Mouse (Mus musculus) urinary bladder, postnatal 36 days (tissue): ENCODE data around the gene Phyhipl.

Experiments
- DNase-seq, 2 experiments: peaks; one replicate each; pipeline ENCODE4 v3.0.0; 2022; ENCODE audit warnings: low spot score in 2 of 2, mixed read lengths in 1 of 2

Phyhipl gene

GRCm38 (mm10) chr10:70655828-70656227 lies at the start of gene Phyhipl:
TSS of gene Phyhipl (minus strand) at chr10:70655965.
- DNase-seq = no peak

GRCm38 (mm10) chr10:70703211-70703610 lies 47.4 kb upstream of the Phyhipl start:
- no peak for DNase-seq

GRCm38 (mm10) chr10:70699581-70699980 lies 43.8 kb upstream of the Phyhipl start:
- no peak for DNase-seq

- DNase-seq = no peak
Observed at GRCm38 (mm10) chr10:70698014-70698413, 42.2 kb upstream of the Phyhipl start.

GRCm38 (mm10) chr10:70696748-70697585 lies 41.2 kb upstream of the Phyhipl start:
- no peak for DNase-seq

GRCm38 (mm10) chr10:70689346-70689745 lies 33.6 kb upstream of the Phyhipl start:
- no peak for DNase-seq

- no peak for DNase-seq
Observed at GRCm38 (mm10) chr10:70688881-70689280, 33.1 kb upstream of the Phyhipl start.

- DNase-seq = no peak
Observed at GRCm38 (mm10) chr10:70686941-70687703, 31.4 kb upstream of the Phyhipl start.

GRCm38 (mm10) chr10:70686505-70686904 lies 30.7 kb upstream of the Phyhipl start:
- no peak for DNase-seq

GRCm38 (mm10) chr10:70683508-70683907 lies 27.7 kb upstream of the Phyhipl start:
- DNase-seq = no peak

- peak; percentile 16 to 29 for DNase-seq
Observed at GRCm38 (mm10) chr10:70677946-70678345, 22.2 kb upstream of the Phyhipl start.

GRCm38 (mm10) chr10:70656272-70656671 lies 507 bp upstream of the Phyhipl start:
- DNase-seq = no peak

GRCm38 (mm10) chr10:70654655-70655054 lies 1.1 kb downstream of the Phyhipl start:
- DNase-seq = no peak

GRCm38 (mm10) chr10:70654139-70654538 lies 1.6 kb downstream of the Phyhipl start:
- DNase-seq = no peak

GRCm38 (mm10) chr10:70651769-70652648 lies 3.8 kb downstream of the Phyhipl start:
- DNase-seq = no peak

GRCm38 (mm10) chr10:70648831-70649230 lies 6.9 kb downstream of the Phyhipl start:
- peak in 1 of 2 experiments; percentile 23 for DNase-seq

- no peak for DNase-seq
Observed at GRCm38 (mm10) chr10:70643131-70643530, 12.6 kb downstream of the Phyhipl start.

- DNase-seq = no peak
Observed at GRCm38 (mm10) chr10:70640896-70641596, 14.7 kb downstream of the Phyhipl start.

- DNase-seq = no peak
Observed at GRCm38 (mm10) chr10:70640075-70640737, 15.6 kb downstream of the Phyhipl start.

- DNase-seq = no peak
Observed at GRCm38 (mm10) chr10:70637640-70638328, 18.0 kb downstream of the Phyhipl start.
